Comparison of ENCODE assay signal across 8 mouse cellular contexts in genomic region chr16:29838981-29839661, GRCm38 (mm10).
DNase-seq lines count a peak whose midpoint lies in the region; ATAC-seq lines count a peak whose summit lies in the region.

No protein-coding gene starts in this region.

- DNase-seq in ovary, adult 18-20 months (ENCODE audit: low spot score) = peak; percentile 52
- no peak for DNase-seq in ovary, postnatal 14 days (ENCODE audit: low spot score)
- DNase-seq in embryo, embryonic 11.5 days (ENCODE audit: low read depth, low spot score) = peak; percentile 54
- DNase-seq in gastrocnemius, postnatal 25 days = peak; percentile 55
- peak; percentile 27 for DNase-seq in kidney, adult 11 months
- peak; percentile 90 for DNase-seq in limb, embryonic 11.5 days (ENCODE audit: low spot score)
- peak; percentile 82 for DNase-seq in midbrain, embryonic 14.5 days

- H3K27me3 ChIP-seq in limb, embryonic 11.5 days (ENCODE audit: control insufficient read depth, insufficient read depth, low read length) = no peaks in the 10 kb centered on the region
- peaks cover 35% of the 10 kb centered on the region for H3K27me3 ChIP-seq in midbrain, embryonic 14.5 days (ENCODE audit: control insufficient read depth, insufficient read depth, low read length)
- no peaks in the 10 kb centered on the region for H3K27me3 ChIP-seq in stomach, embryonic 14.5 days (ENCODE audit: control insufficient read depth, insufficient read depth, low read length)

- WGBS in limb, embryonic 11.5 days = 8% methylated on average over 28 of the region's 28 CpGs
- WGBS in midbrain, embryonic 14.5 days = 8% methylated on average over 28 of the region's 28 CpGs
- 7% methylated on average over 28 of the region's 28 CpGs for WGBS in stomach, embryonic 14.5 days

- no peaks in the 10 kb centered on the region for H3K36me3 ChIP-seq in limb, embryonic 11.5 days (ENCODE audit: control insufficient read depth, insufficient read depth, low read length)
- no peaks in the 10 kb centered on the region for H3K36me3 ChIP-seq in midbrain, embryonic 14.5 days (ENCODE audit: control insufficient read depth, insufficient read depth, low read length)
- H3K36me3 ChIP-seq in stomach, embryonic 14.5 days (ENCODE audit: control insufficient read depth, insufficient read depth, low read length) = no peaks in the 10 kb centered on the region

- ATAC-seq in limb, embryonic 11.5 days (ENCODE audit: insufficient number of reproducible peaks, low FRiP score, low TSS enrichment, low read depth) = peak; percentile 71
- ATAC-seq in midbrain, embryonic 14.5 days (ENCODE audit: low FRiP score, low TSS enrichment) = peak; percentile 59; the same call in 1 of the 2 replicates
- ATAC-seq in stomach, embryonic 14.5 days (ENCODE audit: insufficient number of reproducible peaks, insufficient read depth, low FRiP score, low read depth) = 0 out of 2 replicates have a peak, but pooled peaks have one; percentile 39

- H3K4me3 ChIP-seq in limb, embryonic 11.5 days (ENCODE audit: low read depth, low read length) = peak overlapping the region; percentile 8; the same call in 1 of the 2 replicates
- H3K4me3 ChIP-seq in midbrain, embryonic 14.5 days (replicated peaks; ENCODE audit: low read depth, low read length) = peak overlapping the region; percentile 29
- peak overlapping the region; percentile 19 for H3K4me3 ChIP-seq in stomach, embryonic 14.5 days (ENCODE audit: low read depth, low read length)

- H3K9me3 ChIP-seq in limb, embryonic 11.5 days (ENCODE audit: control insufficient read depth, low read length) = no peaks in the 10 kb centered on the region
- H3K9me3 ChIP-seq in midbrain, embryonic 14.5 days (ENCODE audit: control insufficient read depth, low read length) = no peaks in the 10 kb centered on the region
- H3K9me3 ChIP-seq in stomach, embryonic 14.5 days (ENCODE audit: control insufficient read depth, low read depth, low read length) = no peaks in the 10 kb centered on the region

- peaks cover 32% of the 10 kb centered on the region for H3K4me1 ChIP-seq in limb, embryonic 11.5 days (ENCODE audit: control insufficient read depth, insufficient read depth, low read length)
- peaks cover 15% of the 10 kb centered on the region for H3K4me1 ChIP-seq in midbrain, embryonic 14.5 days (ENCODE audit: control insufficient read depth, insufficient read depth, low read length)
- H3K4me1 ChIP-seq in stomach, embryonic 14.5 days (ENCODE audit: control insufficient read depth, insufficient read depth, low read length) = 0 out of 2 replicates have a peak, but pooled peaks cover 4% of the 10 kb centered on the region

- H3K27ac ChIP-seq in limb, embryonic 11.5 days (replicated peaks; ENCODE audit: low read depth, low read length) = peak overlapping the region; percentile 86
- 0 out of 2 replicates have a peak overlapping the region, but pooled peaks have one; percentile 13 for H3K27ac ChIP-seq in midbrain, embryonic 14.5 days (replicated peaks; ENCODE audit: low read depth, low read length)
- H3K27ac ChIP-seq in stomach, embryonic 14.5 days (ENCODE audit: low read length) = no peak overlapping the region

- no peak overlapping the region for H3K9ac ChIP-seq in limb, embryonic 11.5 days (ENCODE audit: low read length)
- H3K9ac ChIP-seq in midbrain, embryonic 14.5 days (replicated peaks; ENCODE audit: low read length) = peak overlapping the region; percentile 37; the same call in 1 of the 2 replicates
- peak overlapping the region; percentile 33; the same call in 1 of the 2 replicates for H3K9ac ChIP-seq in stomach, embryonic 14.5 days (replicated peaks; ENCODE audit: low read depth, low read length)

- peak overlapping the region; percentile 49 for H3K4me2 ChIP-seq in limb, embryonic 11.5 days (ENCODE audit: low read depth, severe bottlenecking)
- peak overlapping the region; percentile 58 for H3K4me2 ChIP-seq in midbrain, embryonic 14.5 days (ENCODE audit: low read length)
- peak overlapping the region; percentile 55 for H3K4me2 ChIP-seq in stomach, embryonic 14.5 days (replicated peaks; ENCODE audit: low read depth, low read length)
